Mouse (Mus musculus) intestine, postnatal 0 days (tissue): ENCODE measurements around the gene Fes. TPM values are rescaled to one million over a fixed set of nuclear protein-coding genes. Genes with fewer than 3 reads are reported as not detected.

Experiments used
- ATAC-seq: fragments of 200-750 bp; cut with Nextera tagmentation; 2 replicates; pipeline ENCODE4 v1.8.0; 2017; ENCODE audit warnings: mild to moderate bottlenecking, moderate TSS enrichment, moderate library complexity
- H3K27ac ChIP-seq: fragments of 300-500 bp; sonication (generic); 2 replicates; pipeline ENCODE4 v1.5.1; 2014; ENCODE audit warnings: mild to moderate bottlenecking, low read depth, low read length, moderate library complexity
- H3K27me3 ChIP-seq: fragments of 300-500 bp; sonication (generic); replicated peaks from 2 replicates; pipeline ENCODE4 v1.6.1; 2014; ENCODE audit warnings: low read length, mixed read lengths; ENCODE audit not compliant: control insufficient read depth, insufficient read depth
- H3K36me3 ChIP-seq: fragments of 300-500 bp; sonication (generic); 2 replicates; pipeline ENCODE4 v1.6.1; 2014; ENCODE audit warnings: mild to moderate bottlenecking, moderate library complexity; ENCODE audit not compliant: control insufficient read depth, insufficient read depth
- H3K4me1 ChIP-seq: fragments of 300-500 bp; sonication (generic); replicated peaks from 2 replicates; pipeline ENCODE4 v1.6.1; 2014; ENCODE audit warnings: antibody characterized with exemption, low read length, mixed read lengths; ENCODE audit not compliant: control insufficient read depth, insufficient read depth
- H3K4me2 ChIP-seq: fragments of 300-500 bp; sonication (generic); replicated peaks from 2 replicates; pipeline ENCODE4 v1.6.1; 2014; ENCODE audit warnings: low read depth, mild to moderate bottlenecking, moderate library complexity
- H3K4me3 ChIP-seq: fragments of 300-500 bp; sonication (generic); 2 replicates; pipeline ENCODE4 v1.5.1; 2014; ENCODE audit warnings: low read depth, low read length
- H3K9ac ChIP-seq: fragments of 300-500 bp; sonication (generic); 2 replicates; pipeline ENCODE4 v1.6.1; 2014; ENCODE audit warnings: mild to moderate bottlenecking, low read depth, low read length
- H3K9me3 ChIP-seq: fragments of 300-500 bp; sonication (generic); 2 replicates; pipeline ENCODE4 v1.6.1; 2016; ENCODE audit warnings: mixed run types; ENCODE audit not compliant: control insufficient read depth
- CTCF ChIP-seq: sonication (generic); IDR thresholded peaks from 2 replicates; pipeline ENCODE4 v1.5.1; 2016; ENCODE audit warnings: low read depth, mild to moderate bottlenecking, control low read depth, antibody characterized with exemption, moderate library complexity
- WGBS: fragments of 180-500 bp; shearing (Covaris S2); extraction: QIAGEN DNeasy Blood & Tissue Kit; methylation state at CpG from one replicate; pipeline ENCODE4 v1.1.7; 2014; 5-methylcytosine and 5-hydroxymethylcytosine counted together
- polyA plus RNA-seq: library from polyadenylated mRNA; unstranded; fragments of >200 nt; fragmentation: Nextera tagmentation; extraction: Ambion mirVana; gene quantifications from 2 replicates; pipeline ENCODE4 v1.2.1, GENCODE M21; 2015

Gene Fes
- polyA plus RNA-seq, 1 experiment from 2014 or later = 6.2 TPM

- no peaks in the 10 kb centered on the region for H3K27me3 ChIP-seq
- 1% methylated on average over 65 of the region's 92 CpGs for WGBS
- peaks cover 5% of the 10 kb centered on the region; the same call in 1 of the 2 replicates for H3K4me1 ChIP-seq
- TF ChIP-seq CTCF = no peak
- H3K4me3 ChIP-seq = peak overlapping the region; percentile 90
- ATAC-seq = peak; percentile 67
- peak overlapping the region; percentile 100 for H3K9ac ChIP-seq
- H3K4me2 ChIP-seq = peak overlapping the region; percentile 89
- H3K9me3 ChIP-seq = no peaks in the 10 kb centered on the region
- peaks cover 6% of the 10 kb centered on the region; the same call in 1 of the 2 replicates for H3K36me3 ChIP-seq
- H3K27ac ChIP-seq = peak overlapping the region; percentile 99
Measured at GRCm38 (mm10) chr7:80402651-80403321, 15.0 kb upstream of the Fes start.

DNA sequence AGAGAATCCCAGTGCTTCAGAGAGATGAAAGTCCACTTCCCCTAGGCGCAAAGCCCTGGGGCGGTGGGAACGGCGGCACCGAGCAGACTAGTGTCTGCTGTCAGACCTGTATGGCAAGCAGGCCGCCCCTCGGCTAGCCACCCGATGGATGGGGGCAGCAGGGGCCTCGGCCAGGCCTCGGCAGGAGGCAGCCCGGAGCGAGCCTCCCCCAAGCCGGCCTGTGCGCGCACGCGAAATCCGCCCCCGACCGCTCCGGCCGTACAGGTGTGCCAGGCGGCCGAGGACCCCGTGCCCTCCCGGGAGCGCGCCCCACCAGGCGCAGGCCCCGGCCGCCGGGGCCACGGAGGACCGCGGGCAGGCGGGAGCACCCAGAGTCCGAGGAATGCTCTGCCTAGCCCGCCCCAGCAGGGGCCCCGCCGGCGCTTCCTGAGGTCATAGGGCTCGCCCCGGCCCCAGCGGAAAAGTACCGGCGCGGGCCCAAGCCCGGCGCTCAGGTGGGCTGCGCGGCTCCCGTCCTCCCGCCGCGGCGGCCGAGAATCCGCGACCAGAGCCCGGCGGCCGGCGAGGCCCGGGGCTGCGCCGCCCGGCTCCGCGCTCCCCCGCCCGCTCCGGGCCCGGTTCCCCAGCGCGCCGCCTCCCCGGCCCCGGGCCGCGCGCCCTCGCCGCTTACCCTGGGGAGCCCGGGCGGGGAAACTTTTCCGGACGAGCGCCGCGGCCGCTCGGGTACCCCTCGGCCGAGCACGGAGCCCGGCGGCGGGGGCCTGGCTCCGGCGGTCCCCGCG is 14.3 kb upstream of the Fes start:
- peaks cover 5% of the 10 kb centered on the region; the same call in 1 of the 2 replicates for H3K4me1 ChIP-seq
- H3K27me3 ChIP-seq = no peaks in the 10 kb centered on the region
- TF ChIP-seq CTCF = no peak
- H3K4me2 ChIP-seq = peak overlapping the region; percentile 89
- peak overlapping the region; percentile 90 for H3K4me3 ChIP-seq
- peak; percentile 64 for ATAC-seq
- WGBS = under 1% methylated on average over 90 of the region's 102 CpGs
- H3K9ac ChIP-seq = peak overlapping the region; percentile 100
- peak overlapping the region; percentile 99 for H3K27ac ChIP-seq
- H3K9me3 ChIP-seq = no peaks in the 10 kb centered on the region
- H3K36me3 ChIP-seq = peaks cover 11% of the 10 kb centered on the region

DNA sequence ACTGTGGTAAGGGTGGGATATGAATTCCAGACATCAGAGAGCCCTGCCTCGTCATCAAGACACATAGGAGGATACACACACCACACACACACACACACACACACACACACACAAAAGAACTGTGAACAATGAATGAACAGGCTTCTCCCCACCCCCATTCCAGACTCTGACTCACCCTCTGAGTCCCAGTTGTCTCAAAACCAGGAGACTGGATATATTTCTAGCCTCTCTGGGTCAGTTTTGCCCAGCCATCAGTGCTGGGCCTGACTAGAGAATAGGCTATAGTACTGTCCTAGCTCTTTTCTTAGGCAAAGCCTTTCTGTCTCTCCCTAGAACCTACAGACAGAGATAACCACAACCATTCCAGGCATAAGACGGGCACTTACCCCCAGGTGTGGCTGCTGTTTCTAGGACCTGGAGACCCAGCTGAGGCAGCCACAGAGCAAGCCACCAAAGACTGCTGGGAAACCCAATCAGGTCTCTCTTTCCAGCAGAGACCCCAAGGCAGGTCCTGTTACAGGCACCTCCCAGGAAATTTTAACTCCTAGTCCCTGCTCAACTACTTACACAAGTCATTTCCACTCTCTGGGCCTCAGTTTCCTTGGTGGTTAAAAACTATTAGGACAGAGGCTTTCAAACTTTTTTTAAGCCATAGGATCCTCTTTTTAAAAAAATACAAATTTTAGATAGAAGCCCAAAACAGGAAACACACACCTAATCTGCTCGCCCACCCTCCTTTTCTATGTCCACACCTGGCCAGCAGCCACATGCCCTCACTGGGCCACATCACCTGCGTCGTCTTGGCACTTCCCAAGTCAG is 13.5 kb upstream of the Fes start:
- Histone ChIP-seq H3K4me3 (peak overlapping the region; percentile 90), H3K27ac (peak overlapping the region; percentile 99), H3K4me1 (peaks cover 5% of the 10 kb centered on the region; the same call in 1 of the 2 replicates), H3K9me3 (no peaks in the 10 kb centered on the region), H3K36me3 (peaks cover 19% of the 10 kb centered on the region), H3K4me2 (peak overlapping the region; percentile 89), H3K9ac (peak overlapping the region; percentile 100), H3K27me3 (no peaks in the 10 kb centered on the region)
- WGBS = 21% methylated on average over 5 of the region's 5 CpGs
- no peak for ATAC-seq
- no peak for TF ChIP-seq CTCF

DNA sequence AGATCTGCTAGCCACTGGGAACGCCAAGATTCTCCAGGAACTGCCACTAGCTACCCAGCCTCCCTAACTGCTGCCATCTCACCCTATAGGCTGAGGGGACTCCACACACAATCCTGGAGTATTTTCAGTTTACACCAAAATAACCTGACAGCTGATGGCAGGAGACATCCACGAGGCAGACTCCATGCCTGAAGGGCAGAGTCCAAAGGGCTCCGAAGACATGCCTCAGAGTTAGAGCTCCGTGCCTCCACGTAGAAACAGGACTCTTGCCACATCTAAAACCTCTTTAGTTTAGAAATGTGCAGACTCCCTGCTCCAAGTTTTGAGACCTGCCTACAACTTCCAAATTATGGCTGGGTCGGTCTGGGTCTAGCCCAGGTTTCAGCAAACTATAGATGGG is 12.8 kb upstream of the Fes start:
- Histone ChIP-seq H3K9me3 (no peaks in the 10 kb centered on the region), H3K4me3 (peak overlapping the region; percentile 90), H3K27me3 (no peaks in the 10 kb centered on the region), H3K9ac (peak overlapping the region; percentile 100; the same call in 1 of the 2 replicates), H3K27ac (peak overlapping the region; percentile 99), H3K4me2 (peak overlapping the region; percentile 89), H3K36me3 (peaks cover 24% of the 10 kb centered on the region), H3K4me1 (peaks cover 5% of the 10 kb centered on the region; the same call in 1 of the 2 replicates)
- no peak for TF ChIP-seq CTCF
- 42% methylated on average over 6 of the region's 6 CpGs for WGBS
- peak; percentile 38 for ATAC-seq

- H3K36me3 ChIP-seq = peaks cover 29% of the 10 kb centered on the region
- TF ChIP-seq CTCF = peak; percentile 37
- ATAC-seq = no peak
- H3K4me2 ChIP-seq = peak overlapping the region; percentile 89
- H3K9ac ChIP-seq = peak overlapping the region; percentile 100
- no peaks in the 10 kb centered on the region for H3K27me3 ChIP-seq
- H3K4me1 ChIP-seq = peaks cover 5% of the 10 kb centered on the region; the same call in 1 of the 2 replicates
- 0 out of 2 replicates have a peak overlapping the region, but pooled peaks have one; percentile 90 for H3K4me3 ChIP-seq
- peak overlapping the region; percentile 99 for H3K27ac ChIP-seq
- no peaks in the 10 kb centered on the region for H3K9me3 ChIP-seq
- 45% methylated on average over 5 of the region's 5 CpGs for WGBS
Measured at GRCm38 (mm10) chr7:80400099-80400498, 12.4 kb upstream of the Fes start.
